Mouse (Mus musculus) urinary bladder, postnatal 14 days (tissue): ENCODE measurements at regions not wholly inside any gene's neighbourhood (a gene's known extent, or its start where the extent isn't known, plus 50 kb on each side); places are given as distances from the start of the nearest gene placed in this dataset.
"Not testable (repeated sequence)": the region's sequence is repeated elsewhere in the genome, so short reads cannot be mapped to it uniquely, and the experiment has no call there.

ENCODE experiments used
- DNase-seq: peaks from one replicate; pipeline ENCODE4 v3.0.0; 2021; ENCODE audit warnings: low spot score

- DNase-seq: no peak
Observed at GRCm38 (mm10) chr3:16130385-16130784, 124.1 kb upstream of the Gm5150 start.

DNA sequence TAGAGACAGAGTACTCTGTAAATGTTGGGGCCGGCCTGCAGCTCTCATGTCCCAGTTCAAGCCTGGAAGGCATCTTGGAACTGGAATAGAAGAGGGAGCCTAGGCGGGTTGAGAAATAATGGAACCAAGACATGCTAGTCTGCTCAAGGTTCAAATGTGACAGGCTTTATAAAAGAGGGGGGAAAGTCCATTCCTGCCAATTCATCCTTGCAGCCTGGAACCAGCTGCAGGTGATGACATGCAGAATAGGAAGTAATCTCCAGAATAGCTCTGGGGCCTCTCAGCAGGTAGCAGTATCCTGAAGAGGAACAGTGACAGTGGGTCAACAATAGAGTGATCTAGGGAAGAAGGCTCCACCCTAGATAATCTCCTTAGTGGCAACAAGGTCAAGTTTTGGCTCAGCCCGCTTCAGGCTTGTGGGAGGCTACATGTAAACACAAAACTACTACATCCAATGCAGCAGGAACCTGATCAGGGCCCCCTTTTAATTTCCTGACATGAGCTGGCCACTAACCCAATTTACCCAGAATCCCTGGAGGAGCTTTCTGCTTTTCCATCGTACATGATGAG, 119.2 kb upstream of the Gm5150 start:
- not testable (repeated sequence) for DNase-seq

- DNase-seq: no peak
Observed at GRCm38 (mm10) chr3:16115944-16116343, 109.7 kb upstream of the Gm5150 start.

DNA sequence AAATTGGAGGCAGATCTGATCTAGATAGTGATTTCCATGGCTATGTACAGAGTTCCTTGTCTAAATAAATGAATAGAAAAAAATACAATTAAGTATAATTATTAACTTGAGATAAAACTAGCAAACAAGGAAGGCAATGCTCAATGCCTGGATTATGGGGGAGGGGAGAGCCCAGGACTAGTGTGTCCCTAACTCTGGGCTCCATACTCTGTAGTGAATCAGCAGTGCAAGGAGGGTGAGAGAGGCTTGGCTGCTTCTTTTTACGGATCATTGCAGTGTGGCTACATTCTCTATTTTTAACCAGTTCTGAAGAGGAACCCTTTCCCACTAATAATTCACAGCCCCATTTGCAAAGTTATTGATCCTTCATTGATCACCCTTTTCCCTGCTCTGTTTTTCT, 101.3 kb upstream of the Gm5150 start:
- no peak for DNase-seq

DNA sequence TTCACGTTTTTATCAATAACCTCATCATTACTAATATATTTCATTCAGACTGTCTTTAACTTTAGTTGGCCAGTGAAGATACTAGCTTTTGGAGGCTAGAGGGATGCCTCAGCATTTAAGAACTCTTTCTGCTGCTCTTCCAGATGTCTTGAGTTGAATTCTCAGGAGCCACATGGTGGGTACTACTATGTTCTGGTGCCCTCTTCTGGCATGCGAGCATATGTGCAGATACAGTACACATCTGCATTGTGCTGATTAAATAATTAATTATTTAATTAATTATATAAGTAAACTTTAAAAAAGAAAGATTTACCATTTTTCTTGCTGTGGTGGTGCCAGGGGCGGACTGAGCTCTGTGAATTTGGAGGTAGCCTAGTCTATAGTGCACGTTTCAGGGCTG, 98.8 kb upstream of the Gm5150 start:
- no peak for DNase-seq

GRCm38 (mm10) chr3:16103180-16103579, 96.9 kb upstream of the Gm5150 start:
- no peak for DNase-seq

DNA sequence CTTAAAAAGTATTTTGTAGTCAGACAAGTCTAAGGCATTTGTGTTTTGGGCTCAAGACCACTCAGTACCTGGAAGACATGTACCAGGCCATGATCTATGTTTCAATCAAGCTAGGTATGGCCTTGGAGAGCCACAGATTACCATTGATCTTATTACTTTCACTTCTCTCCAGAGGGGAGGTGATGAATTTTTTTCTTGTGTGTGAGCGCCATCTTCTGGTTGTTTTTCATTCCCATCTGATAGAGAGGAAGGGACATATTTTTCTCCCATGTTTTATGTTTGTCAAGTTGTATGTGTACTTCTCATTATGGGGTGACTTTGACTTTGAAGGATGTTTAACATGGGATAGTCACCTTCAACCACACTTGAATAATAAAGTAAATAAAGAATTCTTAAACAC, 80.3 kb upstream of the Gm5150 start:
- DNase-seq: peak; percentile 8

- DNase-seq: no peak
Observed at GRCm38 (mm10) chr3:16085288-16085687, 79.1 kb upstream of the Gm5150 start.

DNA sequence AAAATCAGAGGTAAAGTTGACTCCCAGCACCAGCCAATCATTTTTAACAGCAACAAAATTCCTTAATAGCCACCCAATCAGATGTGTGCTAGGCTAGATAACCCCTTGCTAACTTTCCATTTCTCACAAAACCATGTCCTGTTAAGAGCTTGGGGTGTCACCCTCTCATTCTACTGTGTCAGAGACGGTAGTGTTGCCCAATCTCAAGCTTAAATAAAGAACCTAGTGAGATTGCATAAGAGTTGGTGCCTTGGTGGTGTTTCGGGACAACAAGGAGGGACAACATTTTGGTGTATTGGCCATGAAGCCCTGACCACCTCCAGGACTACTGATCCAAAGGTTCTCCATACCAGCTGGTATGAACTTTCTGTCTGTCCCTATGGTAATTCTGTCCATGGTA, 72.9 kb upstream of the Gm5150 start:
- no peak for DNase-seq

DNA sequence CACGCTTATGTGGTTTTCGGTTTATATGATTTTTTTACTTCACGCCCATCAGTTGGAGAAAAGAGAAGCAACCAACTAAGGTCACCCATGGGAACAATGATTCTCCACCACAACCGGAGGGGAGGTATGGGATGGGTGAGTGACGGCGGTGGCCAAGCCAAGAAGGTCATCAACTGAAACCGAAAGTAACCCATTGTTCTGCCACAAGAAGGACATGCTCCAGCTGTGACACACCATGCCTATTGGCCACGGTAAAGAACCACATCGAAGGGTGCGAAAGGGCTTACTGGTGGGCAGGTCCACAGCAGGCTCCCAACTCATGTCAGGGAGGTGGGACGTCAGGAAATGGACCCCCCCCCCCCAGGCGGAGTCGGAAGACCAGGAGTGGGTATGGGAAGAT, 65.7 kb upstream of the Gm5150 start:
- no peak for DNase-seq

- no peak for DNase-seq
Observed at GRCm38 (mm10) chr3:16070963-16071362, 64.7 kb upstream of the Gm5150 start.

- not testable (repeated sequence) for DNase-seq
Observed at GRCm38 (mm10) chr3:16057709-16058108, 51.5 kb upstream of the Gm5150 start.
